Mouse (Mus musculus) lung, embryonic 14.5 days (tissue): ENCODE results near the gene 1700029J07Rik. TPM values are rescaled to one million over a fixed set of nuclear protein-coding genes. Genes with fewer than 3 reads are reported as not detected.

Source experiments
- ATAC-seq: fragments of 200-750 bp; cut with Nextera tagmentation; 2 replicates; pipeline ENCODE4 v1.8.0; 2017; ENCODE audit warnings: mild to moderate bottlenecking, moderate TSS enrichment, moderate library complexity; ENCODE audit not compliant: insufficient read depth
- DNase-seq: peaks from one replicate; pipeline ENCODE4 v3.0.0-alpha.2; 2015
- H3K27ac ChIP-seq: fragments of 300-500 bp; sonication (generic); 2 replicates; pipeline ENCODE4 v1.5.1; 2014; ENCODE audit warnings: low read depth, mild to moderate bottlenecking, moderate library complexity
- H3K27me3 ChIP-seq: fragments of 300-500 bp; sonication (generic); 2 replicates; pipeline ENCODE4 v1.6.1; 2014; ENCODE audit warnings: low read length, control low read depth; ENCODE audit not compliant: insufficient read depth
- H3K36me3 ChIP-seq: fragments of 300-500 bp; sonication (generic); 2 replicates; pipeline ENCODE4 v1.6.1; 2014; ENCODE audit warnings: control low read depth; ENCODE audit not compliant: insufficient read depth
- H3K4me1 ChIP-seq: fragments of 300-500 bp; sonication (generic); 2 replicates; pipeline ENCODE4 v1.6.1; 2014; ENCODE audit warnings: antibody characterized with exemption, control low read depth; ENCODE audit not compliant: insufficient read depth
- H3K4me2 ChIP-seq: fragments of 300-500 bp; sonication (generic); 2 replicates; pipeline ENCODE4 v1.6.1; 2014; ENCODE audit warnings: mild to moderate bottlenecking
- H3K4me3 ChIP-seq: fragments of 300-500 bp; sonication (generic); 2 replicates; pipeline ENCODE4 v1.5.1; 2014; ENCODE audit warnings: low read depth, low read length
- H3K9ac ChIP-seq: fragments of 300-500 bp; sonication (generic); 2 replicates; pipeline ENCODE4 v1.6.1; 2014
- H3K9me3 ChIP-seq: fragments of 300-500 bp; sonication (generic); 2 replicates; pipeline ENCODE4 v1.6.1; 2016; ENCODE audit warnings: low read depth, low read length, control low read depth
- CTCF ChIP-seq: IDR thresholded peaks from 2 replicates; pipeline ENCODE4 v1.5.1; 2016; ENCODE audit warnings: antibody characterized with exemption, low read depth
- WGBS: fragments of 180-500 bp; shearing (Covaris S2); extraction: QIAGEN DNeasy Blood & Tissue Kit; methylation state at CpG from one replicate; pipeline ENCODE4 v1.1.7; 2014; 5-methylcytosine and 5-hydroxymethylcytosine counted together
- polyA plus RNA-seq: library from polyadenylated mRNA; unstranded; fragments of >200 nt; fragmentation: Nextera tagmentation; extraction: Ambion mirVana; gene quantifications from 2 replicates; pipeline ENCODE4 v1.2.1, GENCODE M21; 2014

1700029J07Rik gene
- polyA plus RNA-seq, 1 experiment from 2014 or later, result 3.4 TPM

GRCm38 (mm10) chr8:45917040-45917679 lies 57.9 kb downstream of the 1700029J07Rik start:
- no peak for TF ChIP-seq CTCF
- ATAC-seq, result no peak
- peak; percentile 37 for DNase-seq
- WGBS, result 62% methylated on average over 20 of the region's 20 CpGs
- no peaks in the 10 kb centered on the region for H3K9me3 ChIP-seq
- H3K27me3 ChIP-seq, result no peaks in the 10 kb centered on the region
- H3K4me1 ChIP-seq, result peaks cover 3% of the 10 kb centered on the region; the same call in 1 of the 2 replicates
- H3K27ac ChIP-seq, result peak overlapping the region; percentile 46; the same call in 1 of the 2 replicates
- 0 out of 2 replicates have a peak overlapping the region, but pooled peaks have one; percentile 18 for H3K4me2 ChIP-seq
- no peak overlapping the region for H3K4me3 ChIP-seq
- H3K9ac ChIP-seq, result no peak overlapping the region
- H3K36me3 ChIP-seq, result no peaks in the 10 kb centered on the region

DNA sequence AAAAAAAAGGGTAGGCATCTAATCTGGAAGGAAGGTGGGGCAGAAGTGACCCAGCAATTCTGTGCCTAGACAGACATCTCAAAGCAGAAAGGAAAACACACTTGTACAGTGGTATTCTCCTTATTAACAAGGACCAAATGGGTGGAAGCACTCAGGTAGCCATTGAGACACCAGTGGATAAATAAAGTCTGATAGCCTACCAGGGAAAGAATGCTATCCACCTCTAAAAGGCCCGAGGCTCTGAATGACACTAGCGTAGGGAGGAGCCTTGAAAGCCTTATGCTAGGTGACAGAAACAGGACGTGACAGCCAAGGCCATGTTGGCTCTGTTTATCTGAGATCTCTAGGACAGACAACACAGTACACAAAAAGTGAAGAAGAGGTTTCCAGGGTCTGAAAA lies 58.6 kb downstream of the 1700029J07Rik start:
- H3K9ac ChIP-seq, result no peak overlapping the region
- peak overlapping the region; percentile 46; the same call in 1 of the 2 replicates for H3K27ac ChIP-seq
- ATAC-seq (no peak), DNase-seq (no peak)
- H3K9me3 ChIP-seq, result no peaks in the 10 kb centered on the region
- H3K4me1 ChIP-seq, result peaks cover 3% of the 10 kb centered on the region; the same call in 1 of the 2 replicates
- no peak overlapping the region for H3K4me3 ChIP-seq
- 62% methylated on average over 3 of the region's 3 CpGs for WGBS
- no peaks in the 10 kb centered on the region for H3K27me3 ChIP-seq
- H3K4me2 ChIP-seq, result no peak overlapping the region
- no peaks in the 10 kb centered on the region for H3K36me3 ChIP-seq
- TF ChIP-seq CTCF, result no peak

DNA sequence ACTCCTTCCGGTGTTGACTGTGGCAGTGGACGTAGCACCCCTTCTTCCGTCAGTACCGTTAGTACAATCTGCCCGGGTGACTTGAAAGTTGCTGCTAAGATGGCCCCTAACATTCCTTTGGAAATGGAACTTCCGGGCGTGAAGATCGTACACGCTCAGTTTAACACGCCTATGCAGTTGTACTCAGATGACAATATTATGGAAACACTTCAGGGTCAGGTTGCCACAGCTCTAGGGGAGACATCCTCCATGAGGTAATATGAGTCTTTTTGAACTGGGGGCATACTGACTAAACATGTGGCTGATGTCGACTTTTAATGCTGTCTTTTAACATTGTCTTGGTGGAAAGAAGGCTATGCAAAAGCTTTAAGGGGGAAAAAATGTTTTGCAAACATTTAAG lies 61.3 kb downstream of the 1700029J07Rik start:
- Histone ChIP-seq H3K27ac (no peak overlapping the region), H3K27me3 (no peaks in the 10 kb centered on the region), H3K4me2 (no peak overlapping the region), H3K9me3 (no peaks in the 10 kb centered on the region), H3K9ac (no peak overlapping the region), H3K4me1 (peaks cover 3% of the 10 kb centered on the region; the same call in 1 of the 2 replicates), H3K4me3 (no peak overlapping the region), H3K36me3 (no peaks in the 10 kb centered on the region)
- ATAC-seq, result no peak
- no peak for TF ChIP-seq CTCF
- no peak for DNase-seq
- 77% methylated on average over 11 of the region's 11 CpGs for WGBS

DNA sequence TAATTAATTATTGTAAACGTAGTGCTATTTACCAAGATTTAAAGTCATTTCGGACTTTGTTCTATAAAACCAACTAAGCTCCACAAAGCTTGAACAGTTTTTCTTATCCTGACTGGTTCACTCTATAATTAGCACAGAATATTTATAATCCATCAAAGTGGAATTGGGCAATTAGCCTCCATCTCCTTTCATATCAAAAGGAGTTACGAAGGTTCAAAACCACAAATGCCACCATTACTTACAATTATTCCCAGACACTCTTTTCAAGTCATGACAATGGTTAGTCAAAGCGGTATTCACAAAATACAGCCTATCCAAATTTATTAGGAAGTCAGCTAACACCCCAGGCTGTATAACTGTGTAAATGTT lies 68.8 kb downstream of the 1700029J07Rik start:
- Histone ChIP-seq H3K9ac (no peak overlapping the region), H3K4me1 (0 out of 2 replicates have a peak, but pooled peaks cover 4% of the 10 kb centered on the region), H3K4me3 (no peak overlapping the region), H3K27ac (no peak overlapping the region), H3K36me3 (no peaks in the 10 kb centered on the region), H3K4me2 (no peak overlapping the region), H3K9me3 (no peaks in the 10 kb centered on the region), H3K27me3 (no peaks in the 10 kb centered on the region; the same call in 1 of the 2 replicates)
- no peak for TF ChIP-seq CTCF
- ATAC-seq, result no peak
- 78% methylated on average over 4 of the region's 4 CpGs for WGBS
- DNase-seq, result no peak

- Histone ChIP-seq H3K9ac (no peak overlapping the region), H3K36me3 (no peaks in the 10 kb centered on the region), H3K9me3 (no peaks in the 10 kb centered on the region), H3K4me2 (no peak overlapping the region), H3K27ac (0 out of 2 replicates have a peak overlapping the region, but pooled peaks have one; percentile 34), H3K4me3 (no peak overlapping the region), H3K4me1 (0 out of 2 replicates have a peak, but pooled peaks cover 4% of the 10 kb centered on the region), H3K27me3 (no peaks in the 10 kb centered on the region; the same call in 1 of the 2 replicates)
- peak; percentile 45; the same call in 1 of the 2 replicates for ATAC-seq
- WGBS, result 66% methylated on average over 7 of the region's 7 CpGs
- DNase-seq, result peak; percentile 69
- no peak for TF ChIP-seq CTCF
Observed at GRCm38 (mm10) chr8:45905591-45906250, 69.3 kb downstream of the 1700029J07Rik start.

- ATAC-seq (peak; percentile 63; the same call in 1 of the 2 replicates), DNase-seq (peak; percentile 65)
- Histone ChIP-seq H3K27ac (0 out of 2 replicates have a peak overlapping the region, but pooled peaks have one; percentile 22), H3K4me1 (0 out of 2 replicates have a peak, but pooled peaks cover 4% of the 10 kb centered on the region), H3K9me3 (no peaks in the 10 kb centered on the region), H3K4me3 (no peak overlapping the region), H3K36me3 (no peaks in the 10 kb centered on the region), H3K9ac (no peak overlapping the region), H3K4me2 (no peak overlapping the region), H3K27me3 (no peaks in the 10 kb centered on the region; the same call in 1 of the 2 replicates)
- 7% methylated on average over 3 of the region's 3 CpGs for WGBS
- no peak for TF ChIP-seq CTCF
Observed at GRCm38 (mm10) chr8:45903659-45904058, 71.4 kb downstream of the 1700029J07Rik start.

Other genes with a start within 250 kb of the 1700029J07Rik start
- 30.9 and 35.1 TPM in 2 replicates for gene Pdlim3, start 89.8 kb downstream of the 1700029J07Rik start, polyA plus RNA-seq
- gene Ccdc110, start 40.6 kb downstream of the 1700029J07Rik start, polyA plus RNA-seq, result not detected in 2 replicates
- gene Ufsp2, start 276 bp upstream of the 1700029J07Rik start, polyA plus RNA-seq, result 75.3 and 81.9 TPM in 2 replicates
- gene Lrp2bp, start 24.1 kb upstream of the 1700029J07Rik start, polyA plus RNA-seq, result 0.32 and 0.86 TPM in 2 replicates
- gene Ankrd37, start 30.5 kb upstream of the 1700029J07Rik start, polyA plus RNA-seq, result 19.7 and 21.8 TPM in 2 replicates
- 24.1 and 25.3 TPM in 2 replicates for gene Cfap97, start 176.5 kb upstream of the 1700029J07Rik start, polyA plus RNA-seq
- 9.2 and 12.3 TPM in 2 replicates for gene Snx25, start 176.9 kb upstream of the 1700029J07Rik start, polyA plus RNA-seq
- gene Slc25a4, start 236.0 kb upstream of the 1700029J07Rik start, polyA plus RNA-seq, result 431 and 432 TPM in 2 replicates